Mouse (Mus musculus) T-helper 1 cell (primary cell): ENCODE measurements around the gene Osbpl3.

Source experiments
- in situ Hi-C: fragments of 300-600 bp; cut with MboI, MseI; formaldehyde crosslinking; loops from one replicate; pipeline ENCODE4 v1.15.1; 2025; ENCODE audit warnings: high pct_unique_total_duplicates

Osbpl3 gene

DNA sequence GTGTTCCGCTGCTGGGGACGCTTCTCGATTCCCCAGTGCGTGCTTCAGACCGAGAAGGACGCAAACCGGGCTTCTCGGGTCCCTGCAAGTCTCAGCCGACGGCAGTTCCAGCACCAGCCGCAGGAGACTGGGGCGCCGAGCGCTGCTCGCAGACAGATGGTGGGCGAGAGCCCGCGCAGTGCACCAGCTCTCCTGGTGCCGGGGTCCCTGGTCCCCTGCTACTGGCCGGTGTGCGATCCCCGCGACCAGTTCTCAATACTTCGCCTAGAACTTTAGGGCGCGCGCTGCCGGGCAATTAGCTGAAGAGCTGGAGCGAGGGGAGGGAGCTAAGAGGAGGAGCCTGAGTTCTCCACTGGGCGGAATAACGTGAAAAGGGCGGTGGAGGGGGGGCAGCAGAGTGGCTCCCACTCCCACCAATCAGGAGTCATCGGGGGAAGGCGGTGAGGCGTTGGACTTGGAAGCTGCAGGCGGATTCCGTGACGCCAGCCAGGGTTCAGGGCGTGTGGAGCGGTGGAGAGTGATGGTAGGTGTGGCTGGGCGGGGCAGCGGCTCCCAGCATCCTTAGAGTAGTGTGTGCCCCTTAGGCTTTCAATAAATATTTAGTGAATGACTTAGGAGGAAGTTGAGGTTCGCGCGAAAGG, at the start of gene Osbpl3:
Gene Osbpl3, minus strand, starts transcription at position 373 of the 641 bp plus-strand sequence.
- in situ Hi-C loops, result loop anchor here (5.0 kb wide), 1 partner anchor 79 kb away; no protein-coding TSS in a partner anchor

DNA sequence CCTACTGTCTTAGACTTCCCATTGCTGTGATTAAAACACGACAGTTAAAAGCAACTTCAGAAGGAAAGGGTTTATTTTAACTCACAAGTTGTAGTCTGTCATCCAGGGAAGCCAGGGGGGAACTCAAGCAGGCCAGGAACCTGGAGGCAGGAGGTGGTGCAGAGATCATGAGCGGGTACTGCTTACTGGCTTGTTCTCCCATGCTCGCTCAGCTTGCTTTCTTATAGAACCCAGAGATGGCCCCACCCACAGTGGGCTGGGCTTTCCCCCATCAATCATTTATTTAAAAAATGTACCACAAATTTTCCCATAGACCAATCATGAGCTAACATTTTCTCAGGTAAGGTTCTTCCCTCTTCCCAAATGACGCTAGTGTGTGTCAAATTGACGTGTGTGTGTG, 49.5 kb upstream of the Osbpl3 start:
- in situ Hi-C loops, result no loop called here

DNA sequence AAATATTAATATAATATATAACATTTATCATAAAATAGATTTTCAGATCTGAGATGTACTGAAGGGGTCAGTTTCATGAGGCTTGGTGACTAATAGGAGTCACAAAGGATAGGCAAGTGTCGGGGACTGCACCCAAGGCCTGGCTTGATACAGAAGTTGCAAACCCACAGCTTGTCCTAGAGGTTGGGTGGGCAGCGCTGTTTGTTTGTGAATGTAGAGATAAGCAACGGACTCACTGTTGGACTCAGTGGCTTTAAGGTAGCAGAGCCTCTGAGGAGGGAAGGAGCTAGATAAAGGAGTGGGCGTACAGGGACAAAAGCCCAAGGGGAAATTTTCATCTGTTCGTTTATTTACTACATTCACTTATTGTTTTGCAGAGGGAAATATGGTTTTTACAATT, 48.7 kb upstream of the Osbpl3 start:
- in situ Hi-C loops, result no loop called here

DNA sequence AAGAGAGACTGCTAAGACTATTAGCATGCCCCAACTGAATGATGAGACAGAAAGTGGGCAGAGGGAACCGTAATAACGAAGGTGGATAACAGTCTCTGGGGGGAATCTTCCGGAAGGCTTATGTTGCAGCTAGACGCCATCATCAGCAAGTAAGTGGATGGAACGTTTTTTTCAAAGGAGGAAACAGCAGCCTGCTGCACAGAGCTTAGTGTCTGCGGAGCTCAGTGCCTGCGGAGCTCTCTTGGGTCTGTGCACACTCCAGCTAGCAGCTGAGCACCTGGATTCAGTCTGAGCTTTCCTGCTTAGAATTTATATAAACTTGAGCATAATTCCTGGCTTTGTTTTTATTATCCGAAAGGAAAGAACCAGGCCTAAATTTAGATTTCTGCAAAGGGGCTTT, 47.8 kb upstream of the Osbpl3 start:
- in situ Hi-C loops, result no loop called here

DNA sequence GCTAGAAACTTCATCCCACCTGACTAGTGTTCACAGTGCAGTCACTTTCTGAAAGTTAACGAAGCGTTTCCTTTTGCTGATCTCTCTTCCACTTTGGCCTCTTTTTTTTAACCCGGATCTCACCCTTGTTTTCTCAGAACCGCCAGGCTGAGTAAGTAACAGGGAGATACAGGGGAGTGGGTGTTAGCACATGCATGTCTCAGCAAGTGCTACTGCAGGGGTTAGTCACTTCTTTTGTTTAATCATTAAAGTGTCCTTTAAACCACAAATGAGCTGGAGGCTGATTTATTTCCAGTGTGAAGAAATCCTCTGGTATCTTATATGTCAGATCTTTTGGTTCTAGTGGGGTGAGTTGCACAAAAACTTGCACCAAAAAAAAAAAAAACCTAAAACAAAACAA, 47.0 kb upstream of the Osbpl3 start:
- in situ Hi-C loops, result no loop called here

DNA sequence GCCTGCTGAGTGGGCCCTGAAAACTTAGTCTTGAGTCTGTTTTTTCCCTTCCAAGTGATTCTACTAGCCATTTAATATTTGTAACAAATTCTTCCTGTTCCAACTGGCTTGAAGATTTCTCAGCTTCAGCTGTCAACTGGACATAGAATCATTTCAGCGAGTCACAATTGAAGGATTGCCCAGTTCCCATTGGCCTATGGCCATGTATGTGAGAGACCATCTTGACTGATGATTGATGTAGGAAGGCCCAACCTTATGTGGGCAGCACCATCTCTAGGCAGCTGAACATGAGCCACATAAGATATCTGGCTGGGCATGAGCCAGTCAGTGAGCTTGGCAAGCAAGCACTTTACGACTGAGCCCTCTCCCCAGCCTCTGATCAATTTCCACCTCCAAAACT, 42.3 kb upstream of the Osbpl3 start:
- in situ Hi-C loops, result no loop called here

DNA sequence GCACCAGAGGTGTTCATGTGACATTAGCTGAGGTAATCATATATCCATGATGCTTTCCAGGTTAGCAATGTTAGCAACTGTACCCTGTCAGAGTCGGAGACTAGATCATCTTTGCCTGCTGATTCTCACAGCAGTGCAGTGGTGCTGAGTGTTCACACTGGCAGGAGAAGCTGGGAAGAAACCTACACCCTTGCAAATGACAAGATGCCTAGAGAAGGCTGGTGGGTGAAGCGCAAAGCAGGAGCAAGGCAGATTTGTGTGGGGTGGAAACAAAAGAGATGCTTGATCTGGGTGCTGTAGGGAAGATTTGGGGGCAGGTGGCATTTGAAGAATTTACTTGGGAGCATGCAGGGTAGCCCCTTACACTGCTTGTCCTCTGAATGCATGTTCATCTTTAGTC, 34.5 kb upstream of the Osbpl3 start:
- in situ Hi-C loops, result no loop called here

DNA sequence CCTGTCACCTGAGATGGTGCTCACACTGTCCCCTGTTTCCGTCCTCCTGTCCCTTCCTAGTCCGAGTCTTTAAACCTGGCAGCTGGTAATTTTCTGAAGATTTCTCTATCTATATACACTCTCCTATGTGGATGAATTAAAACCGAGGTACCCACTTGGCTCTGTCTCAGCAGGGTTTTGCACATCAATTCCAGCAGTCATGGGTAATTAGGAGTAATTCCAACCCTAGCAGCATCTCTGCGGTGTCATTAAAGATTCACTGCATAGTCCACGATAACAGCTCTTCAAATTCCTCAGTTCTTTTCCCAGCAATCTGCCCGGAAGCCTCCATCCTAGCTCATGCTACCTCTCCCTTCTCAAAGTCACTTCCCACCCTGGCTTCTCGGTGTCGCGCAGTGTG, 33.4 kb upstream of the Osbpl3 start:
- in situ Hi-C loops, result no loop called here

DNA sequence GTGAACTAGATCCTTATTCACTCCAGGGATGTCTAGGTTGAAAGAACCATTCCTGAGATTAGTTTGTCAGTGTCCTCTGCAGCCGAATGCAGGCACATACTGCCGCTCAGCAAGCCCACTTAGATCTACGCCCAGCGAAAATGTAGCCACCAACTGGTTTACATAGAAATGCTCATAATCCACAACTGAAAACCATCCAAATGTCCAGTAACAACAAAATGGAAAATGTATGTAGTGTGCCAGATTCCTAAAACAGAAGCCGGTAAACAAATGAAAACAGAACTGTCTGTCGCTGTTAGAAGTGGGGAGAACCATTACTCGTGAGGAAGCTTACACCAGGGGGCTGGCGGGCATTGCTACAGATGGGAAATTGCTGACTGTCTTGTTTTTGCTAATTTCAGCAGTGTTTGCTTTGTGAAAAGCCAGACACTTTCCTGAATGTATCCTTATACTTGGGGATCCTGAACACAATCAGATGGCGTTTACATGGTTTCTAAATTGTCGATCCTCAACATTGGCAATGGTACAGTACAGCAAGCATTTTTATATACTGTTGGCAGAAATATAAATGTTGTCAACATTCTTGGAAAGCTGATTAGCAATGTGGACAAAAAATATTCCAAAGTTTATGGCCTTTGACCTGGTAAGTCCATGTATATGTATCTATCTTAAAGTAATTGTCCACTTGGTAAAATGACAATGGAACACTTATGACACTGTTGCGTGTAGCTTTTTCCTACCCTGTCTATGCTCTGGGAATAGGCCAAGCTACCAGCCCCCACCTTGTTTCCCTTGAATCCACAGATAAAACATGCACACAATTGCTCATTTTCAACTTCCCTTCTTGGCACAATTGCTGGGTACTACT, 30.3 kb upstream of the Osbpl3 start:
- in situ Hi-C loops, result no loop called here

DNA sequence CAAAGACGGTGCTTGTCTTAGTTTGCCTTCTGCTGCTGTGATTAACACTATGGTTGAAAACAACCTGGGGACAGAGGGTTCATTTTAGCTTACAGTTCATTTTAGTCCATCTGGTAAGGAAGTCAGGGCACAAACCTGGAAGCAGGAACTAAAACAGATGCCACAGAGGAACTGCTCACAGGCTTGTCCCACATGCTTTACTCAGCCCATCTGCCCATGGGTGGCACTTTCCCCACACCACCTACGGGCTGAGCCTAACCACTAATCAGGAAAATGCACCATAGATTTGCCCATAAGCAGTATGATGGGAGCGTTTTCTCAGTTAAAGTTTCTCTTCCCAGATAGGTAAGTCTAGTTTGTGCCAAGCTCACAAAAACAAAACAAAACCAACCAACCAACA, 27.4 kb upstream of the Osbpl3 start:
- in situ Hi-C loops, result no loop called here

DNA sequence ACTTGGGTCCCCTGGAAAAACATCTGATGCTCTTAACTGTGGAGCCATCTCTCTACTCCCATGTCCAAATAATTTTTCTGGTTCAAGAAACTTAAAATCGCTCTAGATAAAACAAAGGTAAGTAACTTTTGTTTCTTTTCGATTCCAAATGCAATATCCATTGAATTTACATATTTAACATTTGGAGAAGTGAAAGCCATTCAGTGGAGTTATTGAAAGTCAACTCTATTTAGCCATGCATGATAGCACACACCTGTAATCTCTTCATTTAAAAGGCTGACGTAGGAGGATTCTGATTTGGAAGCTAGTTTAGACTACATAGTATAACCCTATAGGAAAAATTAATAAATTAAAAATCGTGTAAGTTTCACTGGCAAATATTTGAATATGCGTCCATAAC, 25.5 kb upstream of the Osbpl3 start:
- in situ Hi-C loops, result no loop called here

DNA sequence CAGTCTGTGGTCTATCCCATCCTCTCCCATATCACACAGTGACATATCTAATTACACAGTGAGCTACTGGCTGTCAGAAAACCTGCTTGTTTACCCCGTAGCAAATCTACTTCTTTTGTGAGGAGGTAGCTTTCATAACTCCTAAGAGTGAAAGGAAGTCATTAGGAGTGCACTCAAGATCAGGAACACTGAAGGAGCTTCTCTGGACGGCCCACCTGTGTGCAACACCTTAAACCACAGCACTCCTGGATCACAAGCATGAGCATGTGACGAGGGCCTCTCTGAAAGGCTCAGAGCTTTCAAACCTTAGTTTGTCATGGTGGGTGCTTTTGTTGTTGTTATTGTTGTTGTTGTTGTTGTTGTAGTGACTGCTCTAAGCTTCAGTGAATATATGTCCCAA, 10.4 kb upstream of the Osbpl3 start:
- in situ Hi-C loops, result no loop called here

DNA sequence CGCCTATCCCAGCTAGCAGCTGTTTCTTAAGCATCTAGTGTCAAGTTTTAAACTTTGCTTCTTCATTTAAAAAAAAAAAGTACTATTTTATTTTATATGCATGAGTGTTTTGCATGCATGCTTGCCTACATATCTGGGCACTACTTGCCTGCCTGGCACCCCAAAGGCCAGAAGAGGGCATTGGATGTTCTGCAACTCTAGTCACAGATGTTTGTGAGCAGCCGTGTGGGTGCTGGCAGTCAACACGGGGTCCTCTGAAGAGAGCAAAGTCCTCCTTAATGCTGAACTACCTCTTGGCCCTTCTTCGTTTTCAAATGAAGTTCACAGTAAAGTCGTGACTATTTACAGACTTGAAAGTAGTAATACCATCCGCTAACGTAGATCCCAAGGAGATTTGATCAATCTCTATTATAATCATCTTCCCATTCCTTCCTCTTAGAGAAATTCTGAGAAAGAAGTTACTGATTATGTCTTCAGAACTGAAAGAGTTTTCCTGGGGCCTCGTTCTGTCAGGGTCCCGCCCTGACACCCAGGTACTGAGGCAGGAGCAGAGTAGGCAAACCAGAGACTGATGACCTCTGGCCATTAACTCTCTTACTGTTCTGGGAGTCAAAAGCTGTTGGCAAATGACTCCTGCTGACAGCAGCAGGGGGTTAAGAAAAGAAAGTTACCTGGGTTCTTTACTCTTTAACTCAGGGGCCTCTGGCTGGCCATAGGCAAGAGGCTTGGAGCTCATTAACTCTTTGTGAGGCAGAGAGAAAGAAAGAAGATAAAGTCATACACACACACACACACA, 8.9 kb upstream of the Osbpl3 start:
- in situ Hi-C loops, result no loop called here

DNA sequence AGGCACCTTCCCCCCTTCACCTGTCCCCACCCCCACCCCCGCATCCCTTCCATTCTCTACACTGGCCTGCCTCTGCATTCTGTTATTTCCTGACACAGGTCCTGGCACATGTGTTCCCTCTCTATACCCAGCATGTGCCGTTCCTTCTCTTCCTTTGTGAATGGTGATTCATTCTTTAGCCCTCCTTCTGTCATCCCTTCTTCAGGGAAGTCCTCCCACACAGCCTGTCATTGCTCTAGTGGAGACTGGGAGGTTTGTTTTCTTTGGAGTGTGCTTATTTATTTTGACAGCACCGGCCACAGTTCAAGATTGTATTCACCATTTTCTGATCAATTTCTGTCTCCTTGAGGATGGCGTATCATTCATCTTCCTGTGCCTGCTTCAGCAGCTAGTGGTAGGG, 6.0 kb upstream of the Osbpl3 start:
- in situ Hi-C loops, result no loop called here

DNA sequence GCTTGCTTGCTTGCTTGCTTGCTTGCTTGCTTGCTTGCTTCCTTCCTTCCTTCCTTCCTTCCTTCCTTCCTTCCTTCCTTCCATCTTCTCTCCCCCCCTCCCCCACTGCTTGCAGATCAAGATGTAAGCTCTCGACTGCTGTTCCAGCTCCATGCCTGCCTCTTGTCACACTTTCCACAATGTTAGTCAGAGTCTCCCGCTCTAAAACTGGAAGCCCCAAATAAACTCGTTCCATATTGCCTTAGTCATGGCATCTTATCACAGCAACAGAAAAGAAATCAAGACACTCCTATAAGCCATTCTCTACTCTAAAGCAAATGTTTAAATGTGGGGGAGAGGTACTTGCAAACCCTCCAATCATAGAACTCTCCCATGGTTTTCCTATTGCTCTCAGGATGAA, 5.6 kb upstream of the Osbpl3 start:
- in situ Hi-C loops, result no loop called here

DNA sequence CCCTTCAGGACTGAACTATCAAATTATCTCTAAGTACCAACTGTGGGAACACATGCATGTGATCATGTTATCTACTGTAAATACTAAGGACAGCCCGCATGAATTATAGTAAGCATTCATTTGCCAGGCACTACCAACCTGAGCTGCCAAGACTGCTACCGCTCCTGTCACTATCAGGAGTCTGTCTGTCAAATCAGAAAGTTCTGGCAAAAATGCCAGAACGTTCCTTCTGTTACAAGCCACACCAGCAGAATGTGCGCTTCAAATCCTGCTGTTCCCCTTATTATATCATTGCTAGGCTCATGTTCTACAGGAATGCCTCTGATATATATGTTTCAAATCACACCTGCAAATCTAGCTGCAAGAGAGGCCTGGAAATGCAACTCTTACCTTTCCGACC, 4.6 kb upstream of the Osbpl3 start:
- in situ Hi-C loops, result no loop called here

DNA sequence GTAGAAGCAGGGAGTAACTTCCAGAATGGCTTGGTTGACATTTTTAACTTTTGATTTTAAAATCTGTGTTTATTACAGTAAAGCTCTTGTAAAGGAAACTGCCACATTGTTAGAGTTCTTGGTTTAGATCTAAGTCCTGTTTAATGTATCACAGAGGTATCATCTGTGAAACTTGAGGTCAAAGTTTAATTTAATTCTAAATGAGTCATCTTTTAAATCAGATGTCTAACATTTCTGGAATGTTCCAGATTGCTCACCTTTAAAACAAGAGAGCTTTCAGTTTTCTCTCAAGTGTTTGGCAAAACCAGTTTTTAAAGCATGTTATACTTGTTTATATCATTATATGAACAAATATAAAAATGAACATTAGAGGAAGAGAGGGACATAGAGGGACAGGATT, 4.2 kb upstream of the Osbpl3 start:
- in situ Hi-C loops, result no loop called here

DNA sequence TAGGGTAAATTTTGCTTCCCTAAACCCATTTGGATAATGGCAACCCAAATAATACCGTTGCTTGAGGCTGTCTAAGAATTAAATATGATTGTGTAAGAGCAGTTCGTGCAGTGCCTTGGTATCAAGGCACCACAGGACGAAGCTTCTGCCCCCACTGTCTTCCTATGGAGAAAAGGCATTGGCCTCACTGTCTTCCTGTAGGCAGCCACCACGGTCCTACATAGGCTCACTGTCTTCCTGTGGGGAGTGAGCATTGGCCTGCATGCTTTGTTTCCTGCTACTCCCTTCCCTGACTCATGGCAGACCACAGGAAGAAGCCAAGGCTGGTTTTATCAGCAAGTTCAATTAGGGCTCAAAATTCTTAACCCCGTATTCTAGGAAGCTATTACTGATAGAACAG, 3.3 kb upstream of the Osbpl3 start:
- in situ Hi-C loops, result loop anchor here (5.0 kb wide), 1 partner anchor 82 kb away; no protein-coding TSS in a partner anchor

DNA sequence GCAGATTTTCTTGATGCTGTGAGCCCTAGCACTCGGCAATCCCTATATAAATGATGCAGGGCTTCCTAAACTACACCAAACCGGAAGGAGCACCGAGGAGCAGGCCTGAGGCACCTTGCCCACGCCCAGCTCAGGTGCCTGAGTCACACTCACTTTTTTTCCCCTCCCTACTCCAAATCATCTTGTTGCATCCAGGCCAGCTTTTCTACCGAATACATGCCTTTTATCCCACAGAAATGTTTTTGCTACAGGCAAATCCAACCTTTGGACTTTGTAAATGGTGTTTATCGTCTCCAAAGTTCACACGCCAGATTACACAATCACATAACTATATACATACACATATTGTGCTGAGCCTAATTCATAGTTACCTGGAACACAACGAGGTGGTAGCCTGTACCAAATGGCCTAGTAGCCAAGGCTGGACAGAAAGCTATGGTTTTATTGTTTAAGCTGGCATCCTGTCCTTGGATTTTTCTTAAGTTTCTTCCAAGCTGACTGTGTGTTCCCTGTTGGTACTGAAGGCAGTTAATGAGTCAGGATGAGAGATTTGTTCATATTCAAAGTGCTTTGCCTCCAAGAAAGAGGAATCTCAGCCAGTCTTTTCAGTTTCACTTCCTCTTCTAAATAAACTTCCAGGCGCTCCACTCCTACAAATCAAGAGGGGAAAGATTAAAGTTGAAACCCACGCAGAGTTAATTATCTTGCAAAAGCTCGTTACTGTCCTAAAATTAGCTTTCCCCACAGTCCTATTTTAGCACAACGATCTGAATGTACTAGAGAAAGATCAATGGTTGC, 1.7 kb upstream of the Osbpl3 start:
- in situ Hi-C loops, result loop anchor here (5.0 kb wide), 1 partner anchor 80 kb away; no protein-coding TSS in a partner anchor

DNA sequence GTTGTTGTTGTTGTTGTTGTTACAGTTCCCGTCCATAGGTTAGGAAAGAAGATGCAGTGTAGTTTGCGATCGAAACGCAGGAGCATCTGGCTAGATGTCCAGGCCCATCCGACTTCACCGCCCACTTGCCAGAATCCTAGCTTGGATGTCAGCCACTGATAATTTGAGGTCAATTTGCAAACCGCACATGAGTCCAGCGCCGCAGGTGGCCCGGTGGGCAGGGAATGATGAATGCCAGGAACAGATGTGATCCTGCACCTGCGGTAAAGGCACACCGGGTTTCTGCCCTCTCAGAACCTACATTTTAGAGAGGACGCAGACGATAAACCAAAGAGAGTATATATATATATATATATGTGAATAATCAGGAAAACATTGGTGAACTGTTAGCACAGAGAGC, 705 bp upstream of the Osbpl3 start:
- in situ Hi-C loops, result loop anchor here (5.0 kb wide), 1 partner anchor 79 kb away; no protein-coding TSS in a partner anchor

DNA sequence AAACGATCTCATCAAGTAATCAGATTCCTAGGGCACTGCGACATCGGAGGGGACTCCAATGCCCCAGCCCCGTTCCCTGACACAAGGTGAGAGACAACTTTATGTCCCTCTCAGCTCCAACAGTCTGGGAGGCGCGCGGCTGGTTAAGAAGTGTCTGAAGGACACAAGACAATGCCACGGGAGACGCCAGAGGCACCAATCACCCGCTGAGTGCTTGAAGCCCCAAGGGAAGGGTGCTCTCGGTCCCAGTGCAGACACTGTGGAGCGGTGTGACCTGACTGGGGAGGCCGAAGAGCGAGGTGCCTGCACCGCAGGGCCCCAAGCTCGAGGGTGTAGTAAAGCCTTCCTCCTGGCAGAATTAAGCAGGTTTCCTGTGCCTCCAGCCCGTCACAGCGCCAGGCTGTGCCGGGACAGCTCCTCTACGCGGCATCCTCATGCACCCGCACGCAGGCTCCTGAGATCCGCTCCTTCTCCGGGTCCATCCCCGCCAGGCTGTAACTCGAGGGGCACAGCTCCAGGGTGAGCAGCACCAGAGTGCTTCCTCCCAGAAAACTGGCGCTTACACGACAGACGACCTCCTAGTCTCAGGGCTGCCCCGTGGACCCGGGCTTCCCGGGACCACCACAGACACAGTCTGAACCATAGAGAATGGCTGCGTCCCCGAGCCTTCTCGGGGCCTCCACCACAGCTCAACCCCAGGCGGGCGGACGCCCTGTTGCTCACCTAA, 736 bp downstream of the Osbpl3 start:
- in situ Hi-C loops, result loop anchor here (5.0 kb wide), 1 partner anchor 78 kb away; no protein-coding TSS in a partner anchor
